Mouse (Mus musculus) ES-E14 (cell line): ENCODE data around the gene Kcne4. TPM values are rescaled to one million over a fixed set of nuclear protein-coding genes. Genes with fewer than 3 reads are reported as not detected.
A peak's percentile ranks its signal among the peaks of the same experiment; 100 is the strongest.

Experiments used
- DNase-seq: peaks from one replicate; pipeline ENCODE4 v3.0.0-alpha.2; 2013; ENCODE audit warnings: low read depth, low spot score
- H3K27ac ChIP-seq: 2 replicates; pipeline ENCODE4 v1.5.1; 2012; ENCODE audit warnings: low read depth, mild to moderate bottlenecking, low read length, moderate library complexity, mixed read lengths; ENCODE audit not compliant: poor library complexity, insufficient read depth, severe bottlenecking
- H3K36me3 ChIP-seq: 2 replicates; pipeline ENCODE4 v1.6.1; 2012; ENCODE audit warnings: mild to moderate bottlenecking, low read length, moderate library complexity, mixed read lengths; ENCODE audit not compliant: control insufficient read depth, poor library complexity, insufficient read depth, severe bottlenecking
- H3K4me1 ChIP-seq, 2 experiments: fragments of 150-350 bp in 1 of 2; sonication (generic) in 1 of 2; 2 replicates each; pipeline ENCODE4 v1.6.1; 2012; ENCODE audit warnings: low read length in 2 of 2, mild to moderate bottlenecking in 1 of 2, mixed read lengths in 1 of 2; ENCODE audit not compliant: control insufficient read depth in 2 of 2, insufficient read depth in 2 of 2, poor library complexity in 1 of 2
- H3K4me3 ChIP-seq, 2 experiments: fragments of 150-350 bp in 1 of 2; sonication (generic) in 1 of 2; 2 replicates each; pipeline ENCODE4 v1.5.1; 2012; ENCODE audit warnings: low read length in 2 of 2, low read depth in 1 of 2, mild to moderate bottlenecking in 1 of 2, mixed read lengths in 1 of 2; ENCODE audit not compliant: insufficient read depth in 1 of 2, poor library complexity in 1 of 2, severe bottlenecking in 1 of 2
- H3K9ac ChIP-seq: 2 replicates; pipeline ENCODE4 v1.6.1; 2012; ENCODE audit warnings: low read depth, mild to moderate bottlenecking, low read length, mixed read lengths; ENCODE audit not compliant: poor library complexity, insufficient read depth, severe bottlenecking
- H3K9me3 ChIP-seq: fragments of 150-350 bp; sonication (generic); 2 replicates; pipeline ENCODE4 v1.6.1; 2012; ENCODE audit warnings: low read depth, mild to moderate bottlenecking, low read length; ENCODE audit not compliant: control insufficient read depth, insufficient read depth
- CHD2 ChIP-seq: IDR thresholded peaks from 2 replicates; pipeline ENCODE4 v1.6.1; 2014; ENCODE audit warnings: mild to moderate bottlenecking, low read depth, low read length, inconsistent platforms
- HCFC1 ChIP-seq: IDR thresholded peaks from 2 replicates; pipeline ENCODE4 v1.6.1; 2012; ENCODE audit warnings: low read length, inconsistent platforms, borderline replicate concordance; ENCODE audit not compliant: insufficient read depth
- MAFK ChIP-seq: IDR thresholded peaks from 2 replicates; pipeline ENCODE4 v1.6.1; 2014; ENCODE audit warnings: mild to moderate bottlenecking, low read depth, low read length, inconsistent platforms; ENCODE audit not compliant: insufficient read depth
- ZC3H11A ChIP-seq: IDR thresholded peaks from 2 replicates; pipeline ENCODE4 v1.6.1; 2012; ENCODE audit warnings: low read depth, mild to moderate bottlenecking, inconsistent platforms, low read length, borderline replicate concordance
- ZNF384 ChIP-seq: IDR thresholded peaks from 2 replicates; pipeline ENCODE4 v1.6.1; 2012; ENCODE audit warnings: low read depth, low read length, inconsistent platforms
- in situ Hi-C, 2 experiments: fragments of 600-800 bp; cut with MboI; formaldehyde crosslinking; loops; one replicate each; pipeline ENCODE4 v1.15.1; 2025; ENCODE audit warnings: low sequenced_read_pairs in 2 of 2, inconsistent platforms in 1 of 2; ENCODE audit not compliant: unreplicated experiment in 2 of 2
- total RNA-seq: library from RNA; depleted of rRNA; stranded (reverse); fragments of 300-350 nt; gene quantifications from 2 replicates; pipeline ENCODE4 v1.2.3, GENCODE M21; 2012

Gene Kcne4
- total RNA-seq, 1 experiment: not detected

DNA sequence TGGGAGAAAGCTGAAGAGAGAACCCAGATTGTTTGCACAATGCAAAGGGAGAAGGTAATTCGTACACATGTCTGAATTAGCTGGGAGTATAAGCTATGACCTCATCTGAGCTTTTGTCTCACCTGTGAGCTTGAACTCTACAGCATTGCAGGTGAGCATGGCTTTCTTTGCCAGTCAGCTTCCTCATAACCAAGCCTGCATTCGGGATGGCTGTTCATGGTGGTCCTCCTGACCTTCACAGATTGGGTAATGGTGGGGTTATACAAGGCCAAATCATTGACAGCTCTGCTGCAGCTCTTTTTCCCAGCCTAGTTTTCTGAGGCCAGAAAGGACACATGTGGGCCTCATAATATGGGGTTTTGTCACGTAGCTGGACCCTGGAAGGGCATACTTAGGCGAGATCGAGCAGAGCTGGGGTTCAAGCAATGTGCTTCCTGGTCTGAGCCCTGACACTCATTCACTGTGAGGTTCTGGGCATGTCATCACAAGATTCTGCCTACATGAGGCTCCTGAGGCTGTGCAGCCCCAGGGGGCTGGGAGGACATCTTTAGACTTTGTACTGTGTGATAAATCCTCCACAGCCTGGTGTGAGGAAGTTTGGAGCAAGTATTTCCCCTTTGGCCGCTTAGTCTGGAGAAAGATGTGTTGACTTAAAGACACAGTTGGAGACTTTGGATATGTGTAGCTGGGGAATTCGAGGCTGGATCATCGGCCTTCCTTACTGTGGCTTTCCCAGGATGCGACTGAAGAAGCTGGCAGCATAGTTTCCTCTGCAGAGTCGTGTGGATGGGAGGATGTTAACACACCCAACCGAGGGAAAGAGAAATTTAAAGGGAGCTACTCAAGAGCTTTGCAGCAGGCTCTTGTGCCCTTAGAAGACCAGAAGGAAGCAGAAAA is 2.3 kb downstream of the Kcne4 start:
- Histone ChIP-seq H3K4me1 (no peaks in the 10 kb centered on the region), H3K27ac (no peak overlapping the region), H3K4me3 (no peak overlapping the region), H3K36me3 (no peaks in the 10 kb centered on the region), H3K9me3 (no peaks in the 10 kb centered on the region), H3K9ac (no peak overlapping the region)
- in situ Hi-C loops: no loop called here
- no peak for DNase-seq
- TF ChIP-seq ZC3H11A: no peak
- TF ChIP-seq HCFC1: no peak
- TF ChIP-seq MAFK: no peak
- TF ChIP-seq ZNF384: no peak
- TF ChIP-seq CHD2: no peak

DNA sequence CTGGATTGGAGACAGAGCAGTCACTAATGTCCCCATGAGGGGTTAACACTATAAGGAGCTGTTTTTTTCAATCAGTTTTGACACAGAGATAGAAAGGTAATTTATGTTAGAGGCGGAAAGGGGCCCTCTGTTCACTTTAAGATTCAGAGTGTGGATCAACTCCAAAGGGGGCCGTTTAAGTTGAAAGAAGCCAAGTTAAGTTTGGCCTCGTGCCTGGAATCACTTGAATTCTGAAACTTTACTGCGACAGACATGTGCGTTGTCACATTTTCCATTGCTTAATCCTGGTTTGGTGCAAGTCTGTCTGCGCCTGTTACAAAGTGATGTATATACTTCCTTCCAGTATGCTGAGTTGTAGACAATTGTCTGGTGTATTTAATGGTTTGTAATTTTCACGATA is 3.0 kb downstream of the Kcne4 start:
- no peak overlapping the region for H3K27ac ChIP-seq
- no peaks in the 10 kb centered on the region for H3K4me1 ChIP-seq
- DNase-seq: no peak
- no peak overlapping the region for H3K4me3 ChIP-seq
- no peaks in the 10 kb centered on the region for H3K36me3 ChIP-seq
- no peak for TF ChIP-seq CHD2
- no peak for TF ChIP-seq HCFC1
- in situ Hi-C loops: no loop called here
- H3K9ac ChIP-seq: no peak overlapping the region
- H3K9me3 ChIP-seq: no peaks in the 10 kb centered on the region

DNA sequence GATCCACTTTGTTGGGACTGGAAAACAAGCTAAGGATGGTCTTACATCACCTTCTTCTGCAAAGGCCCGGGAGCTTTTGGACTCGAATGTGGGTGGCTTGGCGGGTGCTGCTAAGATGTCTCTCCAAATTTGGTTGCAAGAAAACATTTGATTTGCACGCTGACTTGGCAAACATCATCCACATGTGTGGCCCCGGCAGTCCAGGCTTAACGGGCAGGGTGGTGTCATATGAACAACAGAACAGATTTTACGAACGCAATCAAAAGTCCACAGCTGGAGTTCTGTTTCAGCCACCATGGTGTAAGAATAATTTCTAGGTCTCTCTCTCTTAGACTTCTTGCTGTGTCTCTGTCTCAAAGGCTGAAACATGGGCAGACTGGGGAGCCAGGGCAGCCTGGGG is 3.6 kb downstream of the Kcne4 start:
- in situ Hi-C loops: no loop called here
- Histone ChIP-seq H3K9me3 (no peaks in the 10 kb centered on the region), H3K36me3 (no peaks in the 10 kb centered on the region), H3K9ac (no peak overlapping the region), H3K4me1 (no peaks in the 10 kb centered on the region), H3K27ac (no peak overlapping the region), H3K4me3 (no peak overlapping the region)
- no peak for DNase-seq
- TF ChIP-seq HCFC1 (no peak), CHD2 (no peak), ZNF384 (no peak), MAFK (no peak), ZC3H11A (no peak)

DNA sequence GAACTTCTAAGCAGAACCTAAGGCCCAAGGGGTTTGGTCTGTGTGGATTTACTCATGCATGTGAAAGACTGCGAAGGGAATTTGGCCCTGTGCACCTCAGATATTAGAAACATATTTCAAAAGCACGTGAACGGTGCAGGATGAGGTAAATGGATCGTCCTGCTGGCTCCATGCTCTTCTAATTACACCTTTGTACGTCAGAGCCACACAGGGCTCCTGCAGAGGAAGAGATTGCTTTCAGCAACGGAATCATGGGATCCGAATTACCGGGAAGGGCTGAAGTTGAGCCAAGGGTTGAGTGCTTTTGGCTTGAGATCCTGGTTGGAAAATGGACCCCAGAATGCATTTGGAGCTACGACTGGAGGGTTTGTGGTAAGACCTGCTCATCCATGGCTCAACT is 4.6 kb downstream of the Kcne4 start:
- Histone ChIP-seq H3K36me3 (no peaks in the 10 kb centered on the region), H3K9me3 (no peaks in the 10 kb centered on the region), H3K9ac (no peak overlapping the region), H3K4me3 (no peak overlapping the region), H3K27ac (no peak overlapping the region), H3K4me1 (no peaks in the 10 kb centered on the region)
- no peak for TF ChIP-seq ZC3H11A
- TF ChIP-seq MAFK: no peak
- TF ChIP-seq HCFC1: no peak
- no peak for TF ChIP-seq CHD2
- TF ChIP-seq ZNF384: no peak
- in situ Hi-C loops: no loop called here
- DNase-seq: no peak

DNA sequence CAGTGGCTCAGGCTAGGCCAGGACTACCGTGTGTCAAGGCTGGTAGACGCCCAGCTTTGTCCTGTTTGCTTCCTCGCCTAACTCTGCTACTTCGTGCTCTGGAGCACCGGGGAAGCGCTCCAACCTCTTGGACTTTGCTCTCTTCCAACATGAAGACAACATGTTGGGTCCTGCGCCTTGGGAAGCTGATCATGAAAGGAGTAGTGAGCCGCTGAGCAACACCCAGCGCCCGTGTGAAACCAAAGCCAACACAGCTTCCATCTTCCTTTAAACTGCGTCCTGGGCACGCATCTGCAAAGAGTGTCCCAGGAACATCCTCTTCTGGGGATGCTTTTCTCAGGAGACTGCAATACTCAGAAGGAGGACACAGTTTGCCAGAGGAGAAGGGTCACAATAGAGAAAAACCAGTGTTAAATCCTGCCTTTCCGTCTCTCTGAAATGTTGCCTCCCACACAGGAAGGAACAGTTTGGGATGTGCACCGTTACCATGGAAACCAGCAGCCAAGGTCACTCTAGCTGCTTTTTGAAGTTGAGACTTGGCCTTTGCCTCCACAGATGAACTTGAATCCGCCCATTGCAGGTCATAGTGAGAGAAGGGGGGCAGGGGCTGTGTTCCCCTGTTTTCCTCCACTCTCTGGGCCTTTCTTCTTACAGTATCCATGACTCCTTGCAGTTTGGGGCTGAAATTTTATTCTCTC is 5.3 kb downstream of the Kcne4 start:
- H3K27ac ChIP-seq: no peak overlapping the region
- in situ Hi-C loops: no loop called here
- H3K9me3 ChIP-seq: no peaks in the 10 kb centered on the region
- no peaks in the 10 kb centered on the region for H3K4me1 ChIP-seq
- no peak overlapping the region for H3K4me3 ChIP-seq
- peak; percentile 27 for DNase-seq
- no peak for TF ChIP-seq MAFK
- TF ChIP-seq CHD2: no peak
- TF ChIP-seq ZC3H11A: no peak
- TF ChIP-seq ZNF384: no peak
- no peak for TF ChIP-seq HCFC1
- H3K9ac ChIP-seq: no peak overlapping the region
- H3K36me3 ChIP-seq: no peaks in the 10 kb centered on the region
